Mouse (Mus musculus): ENCODE measurements around the gene Fbxw27. TPM values are rescaled to one million over a fixed set of nuclear protein-coding genes. Genes with fewer than 3 reads are reported as not detected.
"Not testable (repeated sequence)": the region's sequence is repeated elsewhere in the genome, so short reads cannot be mapped to it uniquely, and the experiment has no call there.

Fbxw27 gene
- not detected in 2 replicates for polyA plus RNA-seq (2016; fragmentation: Nextera tagmentation; extraction: Ambion mirVana)

DNA sequence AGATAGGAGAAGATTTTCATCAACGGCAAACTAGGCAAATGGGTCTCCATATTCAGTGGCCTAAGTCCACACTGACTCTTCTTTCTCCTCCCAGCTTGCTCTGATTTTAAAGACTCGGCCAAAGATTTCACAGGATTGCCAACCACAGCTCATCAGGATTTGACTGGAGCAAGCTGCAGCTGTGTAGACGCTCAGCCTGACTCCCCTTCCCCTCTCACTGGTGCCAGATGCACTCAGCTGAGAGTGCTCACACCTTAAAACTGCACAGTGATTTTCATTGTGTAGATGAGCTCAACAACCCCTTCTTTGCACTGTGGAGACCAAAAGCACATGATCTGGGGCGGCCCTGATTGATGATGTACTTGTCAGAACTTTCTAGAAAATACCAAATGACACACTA lies at the start of gene Fbxw27:
Gene Fbxw27, minus strand, starts transcription at position 101 of the 400 bp plus-strand sequence.
- H3K4me3 ChIP-seq (replicated peaks); H3K9me3 ChIP-seq; H3K4me2 ChIP-seq; H3K4me1 ChIP-seq; H3K9ac ChIP-seq; ATAC-seq (ENCODE audit: low FRiP score); H3K36me3 ChIP-seq (replicated peaks); H3K27me3 ChIP-seq; H3K27ac ChIP-seq: not testable (repeated sequence)
- 84% methylated on average over 4 of the region's 4 CpGs for WGBS

DNA sequence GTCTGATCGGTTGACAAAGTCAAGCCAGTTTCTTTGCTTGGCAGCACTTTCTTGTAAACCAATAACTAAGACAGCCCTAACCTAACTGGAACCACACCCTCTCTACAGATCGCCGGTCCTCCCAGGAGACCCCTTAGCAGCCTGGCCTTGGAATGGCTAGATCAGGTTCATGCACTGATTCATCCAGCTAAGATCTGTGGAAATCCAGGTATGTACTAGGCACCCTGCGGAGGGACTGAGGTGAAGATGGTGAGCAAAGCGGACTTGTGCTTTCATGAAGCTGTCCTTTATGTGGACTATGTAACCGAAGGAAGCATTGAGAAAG lies 42.6 kb upstream of the Fbxw27 start:
- peak; percentile 66 for ATAC-seq (ENCODE audit: low FRiP score)

DNA sequence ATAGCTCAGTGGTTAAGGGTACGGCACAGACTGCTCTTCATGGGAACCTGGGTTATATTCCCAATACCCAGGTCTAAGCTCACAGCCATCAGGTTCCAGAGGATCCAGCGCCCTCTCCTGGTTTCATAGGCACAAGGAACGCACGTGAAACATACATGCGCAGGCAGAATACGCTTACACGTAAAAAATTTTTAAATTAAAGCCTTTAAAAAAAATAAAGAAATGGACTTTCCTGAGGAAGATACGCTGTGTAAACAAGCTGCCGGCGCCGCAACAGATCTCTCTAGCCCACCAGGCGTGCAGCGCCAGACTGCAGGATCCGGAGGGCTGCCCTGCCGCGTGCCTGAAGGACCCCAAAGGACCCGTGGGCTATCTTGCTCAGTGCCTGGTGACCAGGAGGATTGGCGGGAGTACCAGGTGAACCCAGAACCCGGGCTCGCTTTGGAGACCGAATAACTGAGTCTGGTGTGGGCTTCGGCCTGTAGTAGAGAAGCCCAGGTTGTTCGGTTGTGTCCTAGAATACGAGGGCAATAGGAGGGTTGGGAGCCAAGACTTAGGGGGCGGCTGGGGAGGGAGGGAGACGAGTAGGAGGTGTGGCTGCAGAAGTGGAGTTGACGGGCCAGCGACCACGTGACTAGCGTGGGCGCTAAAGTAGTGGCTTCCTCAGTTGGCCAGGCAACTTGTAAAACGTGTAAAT lies 42.1 kb upstream of the Fbxw27 start, which contains the start of gene Nme6:
Gene Nme6, plus strand, starts transcription at position 359 of the 697 bp plus-strand sequence.
- Histone ChIP-seq H3K27ac (peak within 1 kb of the TSS; percentile 68; the same call in 1 of the 2 replicates), H3K9ac (peak within 1 kb of the TSS; percentile 71), H3K4me1 (peaks cover 12% of the 10 kb centered on the region), H3K4me3 (replicated peaks) (peak within 1 kb of the TSS; percentile 62), H3K4me2 (peak within 1 kb of the TSS; percentile 88), H3K9me3 (no peaks in the 10 kb centered on the region), H3K36me3 (replicated peaks) (peaks cover 12% of the 10 kb centered on the region), H3K27me3 (no peaks in the 10 kb centered on the region)
- under 1% methylated on average over 32 of the region's 32 CpGs for WGBS
- ATAC-seq (ENCODE audit: low FRiP score) = peak; percentile 98

More for the DNA sequence above, 42.6 kb upstream of the Fbxw27 start:
- H3K36me3 ChIP-seq (replicated peaks) = peaks cover 16% of the 10 kb centered on the region
- H3K27me3 ChIP-seq = no peaks in the 10 kb centered on the region
- 9% methylated on average over 6 of the region's 6 CpGs for WGBS
- H3K4me2 ChIP-seq = peak overlapping the region; percentile 88
- peak overlapping the region; percentile 71 for H3K9ac ChIP-seq
- H3K4me1 ChIP-seq = peaks cover 12% of the 10 kb centered on the region
- peak overlapping the region; percentile 68; the same call in 1 of the 2 replicates for H3K27ac ChIP-seq
- H3K4me3 ChIP-seq (replicated peaks) = peak overlapping the region; percentile 62
- no peaks in the 10 kb centered on the region for H3K9me3 ChIP-seq

DNA sequence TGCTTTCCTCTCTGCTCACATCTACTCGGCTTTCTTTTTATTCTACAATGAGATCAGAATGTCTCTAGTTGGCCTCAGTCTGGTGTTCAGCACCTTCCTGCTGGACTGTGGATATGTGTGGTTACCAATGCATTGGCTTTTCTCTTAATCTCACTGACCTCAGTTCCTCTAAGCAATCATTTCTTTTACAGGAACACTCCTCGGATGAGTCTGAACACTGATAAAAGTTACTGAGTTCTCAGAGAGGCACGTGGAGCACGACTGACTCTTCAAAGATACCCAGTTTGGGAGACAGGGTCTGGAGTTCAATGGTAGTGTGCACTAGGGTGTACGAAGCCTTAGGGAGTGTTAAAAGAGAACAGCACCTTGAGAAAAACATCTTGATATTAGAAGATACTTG lies 35.7 kb upstream of the Fbxw27 start:
- no peak for ATAC-seq (ENCODE audit: low FRiP score)
- H3K27ac ChIP-seq = no peak overlapping the region
- no peaks in the 10 kb centered on the region for H3K4me1 ChIP-seq
- H3K4me2 ChIP-seq = no peak overlapping the region
- no peak overlapping the region for H3K9ac ChIP-seq
- no peaks in the 10 kb centered on the region for H3K9me3 ChIP-seq
- no peaks in the 10 kb centered on the region for H3K27me3 ChIP-seq
- H3K36me3 ChIP-seq (replicated peaks) = no peaks in the 10 kb centered on the region; the same call in 1 of the 2 replicates
- 78% methylated on average over 5 of the region's 5 CpGs for WGBS
- no peak overlapping the region for H3K4me3 ChIP-seq (replicated peaks)

- no peak for ATAC-seq (ENCODE audit: low FRiP score)
- Histone ChIP-seq H3K9me3 (no peaks in the 10 kb centered on the region), H3K4me1 (no peaks in the 10 kb centered on the region), H3K4me3 (replicated peaks) (no peak overlapping the region), H3K4me2 (no peak overlapping the region), H3K27ac (no peak overlapping the region), H3K27me3 (no peaks in the 10 kb centered on the region), H3K36me3 (replicated peaks) (no peaks in the 10 kb centered on the region; the same call in 1 of the 2 replicates), H3K9ac (no peak overlapping the region)
- WGBS = 72% methylated on average over 4 of the region's 4 CpGs
These were observed 35.3 kb upstream of the Fbxw27 start for GRCm38 (mm10) chr9:109825739-109826138.

- no peak overlapping the region for H3K4me3 ChIP-seq (replicated peaks)
- no peak overlapping the region for H3K27ac ChIP-seq
- peaks cover 5% of the 10 kb centered on the region; the same call in 1 of the 2 replicates for H3K4me1 ChIP-seq
- H3K9me3 ChIP-seq = no peaks in the 10 kb centered on the region
- 66% methylated on average over 6 of the region's 6 CpGs for WGBS
- 0 out of 2 replicates have a peak, but pooled peaks cover 5% of the 10 kb centered on the region for H3K27me3 ChIP-seq
- no peak for ATAC-seq (ENCODE audit: low FRiP score)
- H3K4me2 ChIP-seq = no peak overlapping the region
- no peak overlapping the region for H3K9ac ChIP-seq
- H3K36me3 ChIP-seq (replicated peaks) = no peaks in the 10 kb centered on the region
These were observed 25.9 kb upstream of the Fbxw27 start for GRCm38 (mm10) chr9:109816341-109816740.

DNA sequence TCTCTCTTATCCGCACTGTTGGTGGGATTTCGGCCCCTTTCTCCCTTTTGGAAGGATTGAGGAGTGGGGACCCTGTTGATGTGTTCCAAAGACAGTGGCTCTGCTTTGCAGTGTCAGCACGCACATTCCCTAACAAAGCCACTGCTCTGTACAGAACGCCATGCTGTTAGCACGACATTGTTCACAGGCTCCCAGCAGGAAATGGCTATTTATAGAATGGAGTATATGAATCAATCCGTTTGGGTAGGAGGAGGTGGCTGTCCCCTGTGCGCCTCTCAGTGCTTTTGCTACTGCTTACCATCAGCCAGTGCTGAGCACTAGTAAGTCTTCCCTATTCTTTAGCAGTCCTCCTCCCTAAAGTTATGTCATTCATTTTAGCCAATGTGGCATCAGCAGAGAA lies 23.0 kb upstream of the Fbxw27 start:
- H3K27ac ChIP-seq = no peak overlapping the region
- no peak for ATAC-seq (ENCODE audit: low FRiP score)
- no peak overlapping the region for H3K4me3 ChIP-seq (replicated peaks)
- 43% methylated on average over 7 of the region's 7 CpGs for WGBS
- no peak overlapping the region for H3K4me2 ChIP-seq
- H3K36me3 ChIP-seq (replicated peaks) = no peaks in the 10 kb centered on the region
- 0 out of 2 replicates have a peak, but pooled peaks cover 5% of the 10 kb centered on the region for H3K27me3 ChIP-seq
- no peaks in the 10 kb centered on the region for H3K9me3 ChIP-seq
- H3K9ac ChIP-seq = no peak overlapping the region
- H3K4me1 ChIP-seq = peaks cover 5% of the 10 kb centered on the region; the same call in 1 of the 2 replicates

- 62% methylated on average over 1 of the region's 1 CpGs for WGBS
- Histone ChIP-seq H3K36me3 (replicated peaks) (no peaks in the 10 kb centered on the region), H3K27me3 (0 out of 2 replicates have a peak, but pooled peaks cover 5% of the 10 kb centered on the region), H3K9ac (no peak within 1 kb of the TSS), H3K27ac (no peak within 1 kb of the TSS), H3K4me3 (replicated peaks) (no peak within 1 kb of the TSS), H3K4me1 (peaks cover 5% of the 10 kb centered on the region; the same call in 1 of the 2 replicates), H3K4me2 (no peak within 1 kb of the TSS), H3K9me3 (no peaks in the 10 kb centered on the region)
- ATAC-seq (ENCODE audit: low FRiP score) = no peak
These were observed 21.5 kb upstream of the Fbxw27 start, which contains the start of gene Spink8 for GRCm38 (mm10) chr9:109811980-109812379. Spink8 (plus strand) TSS chr9:109812280.

GRCm38 (mm10) chr9:109807898-109808297 lies 17.4 kb upstream of the Fbxw27 start:
- H3K4me2 ChIP-seq = no peak overlapping the region
- H3K36me3 ChIP-seq (replicated peaks) = no peaks in the 10 kb centered on the region
- no peaks in the 10 kb centered on the region for H3K9me3 ChIP-seq
- H3K27me3 ChIP-seq = no peaks in the 10 kb centered on the region
- 64% methylated on average over 3 of the region's 3 CpGs for WGBS
- ATAC-seq (ENCODE audit: low FRiP score) = no peak
- no peaks in the 10 kb centered on the region for H3K4me1 ChIP-seq
- no peak overlapping the region for H3K9ac ChIP-seq
- no peak overlapping the region for H3K4me3 ChIP-seq (replicated peaks)
- no peak overlapping the region for H3K27ac ChIP-seq

DNA sequence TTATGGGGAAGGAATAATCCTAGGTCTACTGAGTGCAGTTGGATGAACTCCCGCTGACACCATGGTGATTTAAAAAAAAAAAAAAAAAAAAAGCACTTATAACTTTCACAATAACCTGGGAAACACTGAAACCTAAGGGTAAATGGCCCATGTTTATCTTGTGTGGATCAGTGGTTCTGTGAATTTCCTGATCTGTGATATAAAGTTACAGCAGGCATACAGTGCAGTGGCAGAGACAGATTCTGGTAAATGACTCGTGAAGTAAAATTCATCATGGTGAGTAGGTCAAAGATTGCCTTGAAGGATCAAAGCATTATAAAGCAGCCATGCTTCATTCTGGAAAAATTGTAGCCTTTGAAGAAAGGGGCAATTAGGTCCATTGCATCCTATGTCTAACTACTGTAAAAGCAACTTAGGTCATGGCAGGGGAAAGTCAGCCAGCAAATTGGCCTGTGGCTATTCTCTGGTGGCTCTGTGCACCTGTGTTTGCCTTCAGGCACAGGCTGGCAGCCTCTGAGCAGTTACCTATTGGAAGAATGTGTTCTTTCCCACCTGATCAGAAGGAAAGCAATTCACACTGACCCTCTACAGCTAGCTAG lies 16.3 kb upstream of the Fbxw27 start:
- ATAC-seq (ENCODE audit: low FRiP score) = no peak
- Histone ChIP-seq H3K9me3 (no peaks in the 10 kb centered on the region), H3K36me3 (replicated peaks) (no peaks in the 10 kb centered on the region), H3K9ac (no peak overlapping the region), H3K4me2 (no peak overlapping the region), H3K27ac (no peak overlapping the region), H3K27me3 (no peaks in the 10 kb centered on the region), H3K4me3 (replicated peaks) (no peak overlapping the region), H3K4me1 (no peaks in the 10 kb centered on the region)
- 78% methylated on average over 2 of the region's 2 CpGs for WGBS

- WGBS = 28% methylated on average over 1 of the region's 1 CpGs
- no peaks in the 10 kb centered on the region for H3K27me3 ChIP-seq
- no peak overlapping the region for H3K9ac ChIP-seq
- no peak overlapping the region for H3K27ac ChIP-seq
- H3K4me1 ChIP-seq = no peaks in the 10 kb centered on the region
- ATAC-seq (ENCODE audit: low FRiP score) = no peak
- no peaks in the 10 kb centered on the region for H3K9me3 ChIP-seq
- no peaks in the 10 kb centered on the region for H3K36me3 ChIP-seq (replicated peaks)
- H3K4me2 ChIP-seq = no peak overlapping the region
- H3K4me3 ChIP-seq (replicated peaks) = no peak overlapping the region
These were observed 15.8 kb upstream of the Fbxw27 start for GRCm38 (mm10) chr9:109806260-109806659.

DNA sequence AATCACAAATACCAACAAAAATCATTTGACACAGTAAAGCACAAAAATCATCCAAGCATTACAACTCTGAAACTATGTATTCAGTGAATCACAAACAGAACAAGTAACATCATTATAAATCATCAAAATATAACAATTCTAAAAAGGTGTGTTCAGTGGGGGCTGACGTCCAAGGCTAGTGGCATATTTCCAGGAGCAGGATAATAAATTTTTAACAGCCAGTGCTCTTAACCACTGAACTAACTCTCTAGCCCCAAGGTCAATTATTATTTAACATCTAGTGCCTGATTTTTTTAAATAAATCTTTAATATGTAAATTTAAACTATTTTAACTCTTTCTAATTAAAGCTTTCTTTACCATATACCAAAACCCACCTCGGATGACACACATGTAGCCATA lies 15.1 kb upstream of the Fbxw27 start:
- not testable (repeated sequence) for ATAC-seq (ENCODE audit: low FRiP score); H3K27ac ChIP-seq; H3K4me3 ChIP-seq (replicated peaks); H3K9me3 ChIP-seq; H3K36me3 ChIP-seq (replicated peaks); H3K4me2 ChIP-seq; H3K4me1 ChIP-seq; H3K9ac ChIP-seq; H3K27me3 ChIP-seq
- 97% methylated on average over 2 of the region's 2 CpGs for WGBS
